Mouse (Mus musculus): ENCODE measurements at regions not wholly inside any gene's neighbourhood (a gene's known extent, or its start where the extent isn't known, plus 50 kb on each side); places are given as distances from the start of the nearest gene placed in this dataset.
A peak's percentile ranks its signal among the peaks of the same experiment; 100 is the strongest.
"Not testable (repeated sequence)": the region's sequence is repeated elsewhere in the genome, so short reads cannot be mapped to it uniquely, and the experiment has no call there.

DNA sequence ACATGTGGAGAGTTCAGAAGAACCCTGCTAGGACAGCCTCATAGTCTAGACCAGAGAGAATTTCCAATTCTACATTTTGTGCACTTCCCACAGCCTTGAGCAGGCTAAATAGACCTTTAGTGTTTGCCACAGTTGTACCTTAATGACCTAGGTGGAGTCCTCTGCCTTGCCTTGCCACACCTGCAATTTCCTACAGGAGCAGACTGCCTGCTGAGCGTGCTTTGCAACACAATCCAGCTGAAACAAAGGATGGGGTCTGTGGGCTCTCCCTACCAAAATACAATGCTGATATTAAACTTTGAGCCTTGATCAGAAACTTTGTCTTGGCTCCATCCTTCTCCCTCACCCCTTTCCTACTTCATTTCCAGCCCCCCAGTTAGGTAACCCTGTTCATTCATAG, 326.0 kb upstream of the Snx7 start:
- DNase-seq (ENCODE audit: inconsistent ontology term), result no peak

GRCm38 (mm10) chr3:118189382-118189781, 320.6 kb upstream of the Snx7 start:
- DNase-seq (ENCODE audit: inconsistent ontology term), result no peak

GRCm38 (mm10) chr3:118177446-118177845, 308.7 kb upstream of the Snx7 start:
- DNase-seq (ENCODE audit: inconsistent ontology term), result no peak

DNA sequence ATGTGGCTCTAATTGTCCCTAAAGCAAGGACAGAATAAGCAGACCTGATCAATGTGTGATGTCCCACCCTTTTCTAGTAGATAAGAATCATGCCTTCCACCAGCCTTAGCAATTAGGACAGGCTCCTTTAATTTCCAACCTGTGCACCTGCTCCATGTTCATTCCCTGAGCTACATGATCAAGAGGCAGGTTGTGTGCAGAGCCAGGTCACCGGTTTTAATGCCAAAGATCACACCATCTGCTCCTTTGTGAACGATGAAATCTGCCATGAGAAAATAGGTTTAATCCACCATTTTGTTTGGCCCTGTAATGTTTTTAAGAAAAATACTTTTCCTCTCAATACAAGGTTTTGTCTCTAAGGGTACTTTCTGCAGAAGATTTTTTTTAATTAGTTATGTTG, 294.2 kb upstream of the Snx7 start:
- DNase-seq (ENCODE audit: inconsistent ontology term), result no peak

GRCm38 (mm10) chr3:118144788-118145187, 276.1 kb upstream of the Snx7 start:
- DNase-seq (ENCODE audit: inconsistent ontology term), result no peak

DNA sequence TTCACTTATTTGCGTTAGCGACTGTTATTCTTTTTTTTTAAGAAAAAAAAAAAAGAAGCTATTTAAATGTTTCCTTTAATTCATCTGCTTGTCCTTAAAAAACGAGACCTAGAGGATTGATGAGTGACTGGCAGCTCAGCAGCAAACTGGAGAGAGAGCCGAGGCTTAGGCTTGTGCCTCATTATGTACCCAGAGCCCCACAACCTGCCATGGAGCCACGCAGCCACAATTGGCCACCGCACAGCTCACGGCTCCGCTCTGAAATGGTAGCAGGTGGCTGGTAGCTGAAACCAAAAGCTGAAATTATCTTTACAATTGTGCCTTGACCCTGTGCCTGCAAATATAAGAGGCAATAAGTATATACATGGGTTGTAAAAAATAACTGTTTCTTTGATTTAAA, 273.0 kb upstream of the Snx7 start:
- no peak for DNase-seq (ENCODE audit: inconsistent ontology term)

DNA sequence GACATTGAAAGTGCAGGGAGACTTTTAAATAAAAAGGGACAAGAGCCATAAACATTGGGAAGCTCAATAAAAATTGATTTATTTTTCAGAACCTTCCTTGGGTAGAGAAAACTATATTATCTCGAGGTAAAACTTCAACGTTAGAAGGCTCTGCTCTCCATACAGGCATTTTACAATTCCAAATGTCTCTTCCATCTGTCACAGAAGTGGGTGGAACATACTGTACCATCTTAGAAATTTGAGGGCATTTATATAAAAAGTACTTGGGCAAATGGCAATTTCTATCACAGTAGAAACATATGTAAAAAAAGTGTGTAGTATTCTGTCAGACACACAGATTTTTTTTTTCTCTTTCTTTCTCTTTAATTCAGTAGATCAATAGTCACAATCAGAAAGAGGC, 271.4 kb upstream of the Snx7 start:
- no peak for DNase-seq (ENCODE audit: inconsistent ontology term)

GRCm38 (mm10) chr3:118128349-118128748, 259.6 kb upstream of the Snx7 start:
- not testable (repeated sequence) for DNase-seq (ENCODE audit: inconsistent ontology term)

GRCm38 (mm10) chr3:118102635-118103034, 233.9 kb upstream of the Snx7 start:
- DNase-seq (ENCODE audit: inconsistent ontology term), result no peak

GRCm38 (mm10) chr3:118084508-118084907, 215.8 kb upstream of the Snx7 start:
- DNase-seq (ENCODE audit: inconsistent ontology term), result no peak

DNA sequence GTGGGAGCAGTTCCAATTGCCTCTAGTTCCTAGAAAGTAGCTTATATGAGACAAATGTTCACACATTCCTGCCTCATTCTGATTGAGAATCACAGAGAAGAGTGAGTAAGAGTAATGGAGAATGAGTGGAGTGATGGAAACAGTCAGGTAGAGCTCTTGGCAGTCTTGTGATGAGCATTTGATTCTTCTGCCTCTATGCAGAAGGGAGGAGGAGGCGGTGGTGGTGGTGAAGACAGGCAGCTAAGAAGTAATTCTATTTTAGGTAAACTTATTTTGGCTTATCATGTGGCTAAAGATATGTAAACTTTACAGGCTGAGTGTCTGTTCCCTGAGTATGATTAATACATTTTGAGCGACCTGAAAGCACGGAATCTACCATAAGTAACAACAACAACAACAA, 203.6 kb upstream of the Snx7 start:
- no peak for DNase-seq (ENCODE audit: inconsistent ontology term)

GRCm38 (mm10) chr3:118070129-118070528, 201.4 kb upstream of the Snx7 start:
- DNase-seq (ENCODE audit: inconsistent ontology term), result no peak

DNA sequence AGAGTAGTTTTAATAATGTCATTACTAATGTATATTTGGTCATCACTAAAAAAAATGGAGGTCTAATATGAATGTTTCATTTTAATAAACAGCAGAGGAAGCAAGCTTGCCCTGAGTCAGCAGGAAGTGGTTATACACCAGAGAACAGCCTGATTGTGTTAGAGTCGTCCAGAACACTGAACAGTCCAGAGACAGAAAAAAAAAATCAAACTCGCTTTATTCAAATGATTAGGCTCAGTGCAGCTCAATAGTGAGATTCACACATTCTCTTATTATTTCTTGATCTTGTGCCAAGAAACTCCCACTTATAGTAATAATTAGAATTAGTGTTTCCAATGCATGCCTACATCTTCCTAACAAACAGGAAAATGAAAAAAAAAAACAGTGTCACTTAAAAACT, 194.9 kb upstream of the Snx7 start:
- peak; percentile 67 for DNase-seq (ENCODE audit: inconsistent ontology term)

GRCm38 (mm10) chr3:118062569-118062968, 193.8 kb upstream of the Snx7 start:
- no peak for DNase-seq (ENCODE audit: inconsistent ontology term)

- DNase-seq (ENCODE audit: inconsistent ontology term), result peak; percentile 1
Measured at GRCm38 (mm10) chr3:118047016-118047415, 178.3 kb upstream of the Snx7 start.

GRCm38 (mm10) chr3:118046536-118046935, 177.8 kb upstream of the Snx7 start:
- peak; percentile 2 for DNase-seq (ENCODE audit: inconsistent ontology term)

- no peak for DNase-seq (ENCODE audit: inconsistent ontology term)
Measured at GRCm38 (mm10) chr3:118036501-118036900, 167.8 kb upstream of the Snx7 start.

GRCm38 (mm10) chr3:117995401-117995800, 126.7 kb upstream of the Snx7 start:
- no peak for DNase-seq (ENCODE audit: inconsistent ontology term)

DNA sequence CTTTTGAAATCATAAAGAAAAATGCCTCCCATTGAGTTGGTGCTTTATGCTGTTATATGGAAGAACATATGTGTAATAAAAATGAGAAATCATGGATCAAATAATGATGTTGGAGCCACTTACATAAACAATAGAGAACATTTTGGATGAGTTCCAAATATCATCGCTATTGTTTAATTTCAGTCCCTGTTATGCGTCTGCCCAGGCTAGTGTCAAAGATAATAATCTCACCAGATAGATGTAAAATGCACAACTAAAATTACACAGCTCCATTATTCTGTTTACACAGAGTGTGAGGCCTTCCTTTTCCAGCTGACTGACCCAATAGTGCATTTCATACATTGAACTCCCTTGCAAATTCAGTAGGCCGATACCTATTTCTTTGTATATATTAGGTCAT, 125.4 kb upstream of the Snx7 start:
- DNase-seq (ENCODE audit: inconsistent ontology term), result peak; percentile 5

DNA sequence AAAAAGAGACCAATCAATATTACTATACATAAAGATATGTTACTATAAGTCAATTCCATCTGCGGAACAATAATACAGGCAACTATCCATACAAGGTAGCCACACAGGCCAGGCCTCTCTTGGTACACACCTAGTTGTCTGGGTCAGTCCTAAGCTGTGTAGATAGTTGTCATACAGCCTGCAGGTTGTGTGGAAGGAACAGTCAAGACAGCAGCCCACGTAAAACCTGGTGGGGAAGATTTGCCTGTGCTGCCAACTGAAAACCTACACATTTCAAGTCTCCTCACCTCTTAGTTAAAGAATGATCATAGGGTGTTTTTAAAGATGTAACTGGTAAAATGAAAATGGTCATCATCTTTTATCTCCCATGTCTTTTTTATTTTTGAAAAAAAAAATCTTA, 121.8 kb upstream of the Snx7 start:
- no peak for DNase-seq (ENCODE audit: inconsistent ontology term)

DNA sequence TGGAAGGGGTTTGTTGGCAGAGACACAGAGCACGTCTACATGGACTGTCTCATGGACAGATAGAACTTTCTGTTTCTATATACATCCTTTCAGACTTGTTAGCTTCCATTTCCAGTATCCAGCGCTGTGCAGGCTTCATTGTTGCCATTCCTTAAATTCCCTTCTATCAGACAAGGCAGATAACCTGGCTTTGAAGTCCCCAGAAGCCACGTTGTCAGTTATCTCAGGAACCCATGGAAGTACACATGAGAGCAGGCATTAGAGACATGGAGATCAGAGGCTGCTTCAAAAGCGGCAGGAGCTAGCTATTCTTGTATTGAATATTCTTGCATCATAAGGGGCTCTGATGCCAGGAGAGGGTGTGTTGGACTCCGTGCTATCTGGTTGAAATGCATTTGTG, 119.7 kb upstream of the Snx7 start:
- no peak for DNase-seq (ENCODE audit: inconsistent ontology term)

DNA sequence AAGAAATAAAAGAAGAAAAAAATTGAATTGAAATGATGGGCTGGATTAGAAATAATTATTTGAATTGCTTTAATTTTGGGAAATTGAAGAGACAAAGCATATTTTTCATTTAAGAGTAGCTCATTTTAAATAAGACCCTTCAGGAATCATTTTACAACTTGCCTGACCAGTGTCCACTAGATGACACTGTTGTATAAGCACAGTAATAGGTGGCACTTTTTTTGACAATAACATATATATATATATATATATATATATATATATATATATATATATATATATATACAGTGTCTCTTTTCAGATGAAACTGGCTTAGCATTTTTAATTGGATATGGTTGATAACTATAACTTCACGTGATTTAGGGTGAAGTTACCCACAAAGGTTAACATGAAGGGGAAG, 106.9 kb upstream of the Snx7 start:
- no peak for DNase-seq (ENCODE audit: inconsistent ontology term)

DNA sequence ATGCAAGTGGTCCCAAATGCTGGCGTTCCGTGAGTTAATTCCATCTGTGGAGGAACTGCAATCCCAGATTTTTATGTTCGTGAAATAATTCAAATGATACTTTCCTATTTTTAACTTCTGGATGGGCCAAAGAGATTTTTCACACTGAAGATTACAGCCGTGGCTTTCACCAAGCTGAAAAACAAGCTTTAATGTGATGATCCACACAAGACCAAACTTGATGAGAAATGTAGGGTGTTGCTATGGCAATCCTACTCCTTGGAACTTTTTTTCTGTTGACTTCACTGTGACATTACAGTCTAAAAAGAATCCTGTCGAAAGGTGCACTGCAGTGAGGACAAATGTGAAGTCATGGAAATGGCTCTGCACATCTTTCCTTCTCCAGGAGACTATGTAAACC, 100.1 kb upstream of the Snx7 start:
- no peak for DNase-seq (ENCODE audit: inconsistent ontology term)

DNA sequence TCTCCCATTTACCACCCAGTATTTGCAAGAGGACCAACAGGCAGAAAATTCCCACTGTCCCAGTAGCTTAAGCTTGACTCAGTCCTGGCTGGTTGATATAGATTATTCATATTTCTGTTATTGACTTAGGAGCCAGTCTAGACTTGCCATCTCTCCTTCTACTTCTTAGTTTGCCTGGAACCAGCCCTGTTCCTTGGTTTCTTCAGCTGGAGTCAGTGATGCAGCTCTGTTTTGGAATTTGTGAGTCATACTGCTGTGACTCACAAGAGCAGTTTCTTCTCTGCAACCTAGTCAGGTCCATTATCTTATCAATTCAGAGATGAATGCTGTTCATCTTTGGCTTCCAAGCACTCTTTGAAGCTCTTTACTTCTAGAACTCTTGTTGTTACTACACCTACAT, 69.7 kb upstream of the Snx7 start:
- peak; percentile 60 for DNase-seq (ENCODE audit: inconsistent ontology term)

GRCm38 (mm10) chr3:117927527-117927926, 58.8 kb upstream of the Snx7 start:
- DNase-seq (ENCODE audit: inconsistent ontology term), result no peak

Measured in Muller cell, postnatal 12 days (primary cell).